Mouse (Mus musculus): ENCODE data around the gene Bcam. TPM values are rescaled to one million over a fixed set of nuclear protein-coding genes. Genes with fewer than 3 reads are reported as not detected.
A peak's percentile ranks its signal among the peaks of the same experiment; 100 is the strongest.

Bcam gene
- polyA plus RNA-seq, 1 experiment from 2014 or later, result 7.2 TPM

GRCm38 (mm10) chr7:19768251-19768650 lies 2.6 kb downstream of the Bcam start:
- H3K9ac ChIP-seq, result no peak overlapping the region
- ATAC-seq (ENCODE audit: low read depth), result no peak
- H3K36me3 ChIP-seq, result no peaks in the 10 kb centered on the region
- H3K4me1 ChIP-seq (replicated peaks), result peaks cover 23% of the 10 kb centered on the region
- 55% methylated on average over 14 of the region's 14 CpGs for WGBS (ENCODE audit: insufficient replicate concordance)
- no peak overlapping the region for H3K4me2 ChIP-seq
- H3K4me3 ChIP-seq (replicated peaks), result no peak overlapping the region
- no peak for DNase-seq
- no peak overlapping the region for H3K27ac ChIP-seq
- peaks cover 54% of the 10 kb centered on the region for H3K27me3 ChIP-seq
- H3K9me3 ChIP-seq (replicated peaks), result no peaks in the 10 kb centered on the region

DNA sequence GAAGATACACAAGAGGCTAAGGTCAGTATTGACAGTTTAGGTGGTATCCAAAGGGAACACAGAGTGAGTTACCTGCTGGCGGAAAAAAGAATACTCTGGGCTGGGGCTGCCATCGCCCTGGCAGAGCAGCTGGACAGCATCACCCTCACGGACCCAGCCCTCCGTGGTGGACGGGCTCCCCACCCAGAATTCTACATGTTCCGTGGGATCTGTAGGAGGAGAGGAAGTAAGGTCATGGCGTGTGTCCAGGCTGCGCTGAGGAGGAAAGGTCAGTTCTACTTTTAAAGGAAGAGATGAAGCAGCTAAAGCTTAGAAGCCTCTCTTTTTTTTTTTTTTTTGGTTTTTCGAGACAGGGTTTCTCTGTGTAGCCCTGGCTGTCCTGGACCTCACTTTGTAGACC lies 6.2 kb downstream of the Bcam start:
- Histone ChIP-seq H3K4me3 (replicated peaks) (no peak overlapping the region), H3K36me3 (no peaks in the 10 kb centered on the region), H3K27ac (no peak overlapping the region), H3K4me2 (no peak overlapping the region), H3K4me1 (replicated peaks) (peaks cover 6% of the 10 kb centered on the region), H3K9ac (no peak overlapping the region), H3K27me3 (peaks cover 25% of the 10 kb centered on the region), H3K9me3 (replicated peaks) (no peaks in the 10 kb centered on the region)
- 74% methylated on average over 9 of the region's 9 CpGs for WGBS (ENCODE audit: insufficient replicate concordance)
- ATAC-seq (ENCODE audit: low read depth) (no peak), DNase-seq (no peak)

DNA sequence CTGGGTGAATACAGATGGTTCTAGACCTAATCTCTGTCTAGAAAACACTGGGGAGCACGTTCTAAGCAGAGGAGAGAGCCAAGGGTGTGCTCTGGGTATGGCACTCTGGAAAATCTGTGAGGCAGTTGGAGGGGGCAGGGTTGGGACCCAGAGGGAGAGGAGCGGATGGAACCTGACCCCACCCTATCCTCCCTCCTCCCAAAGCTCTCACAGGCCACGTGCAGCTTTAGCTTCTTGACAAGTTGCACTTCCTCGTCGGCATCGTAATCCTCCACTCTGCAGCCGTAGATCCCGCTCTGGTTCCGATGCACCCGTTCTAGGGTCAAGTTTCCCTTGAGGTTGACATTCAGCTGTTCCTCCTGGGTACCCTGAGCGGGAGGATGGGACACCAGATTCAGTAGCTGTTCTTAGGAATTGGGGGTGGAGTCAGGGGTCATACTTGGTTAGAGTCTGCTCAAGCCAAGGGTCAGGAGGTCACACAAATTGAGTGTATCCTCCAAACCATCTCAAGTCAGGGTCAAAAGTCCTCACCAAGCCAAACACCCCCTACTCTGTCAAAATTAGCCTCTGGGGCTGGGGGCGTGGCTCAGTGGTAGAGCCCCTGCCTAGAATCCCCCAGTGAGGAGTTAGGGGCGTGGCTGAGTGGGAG lies 6.9 kb downstream of the Bcam start:
- ATAC-seq (ENCODE audit: low read depth) (no peak), DNase-seq (no peak)
- no peak overlapping the region for H3K9ac ChIP-seq
- no peaks in the 10 kb centered on the region for H3K36me3 ChIP-seq
- H3K27me3 ChIP-seq, result peaks cover 19% of the 10 kb centered on the region
- no peak overlapping the region for H3K4me2 ChIP-seq
- 66% methylated on average over 13 of the region's 13 CpGs for WGBS (ENCODE audit: insufficient replicate concordance)
- no peak overlapping the region for H3K4me3 ChIP-seq (replicated peaks)
- H3K27ac ChIP-seq, result no peak overlapping the region
- H3K9me3 ChIP-seq (replicated peaks), result no peaks in the 10 kb centered on the region
- 0 out of 2 replicates have a peak, but pooled peaks cover 2% of the 10 kb centered on the region for H3K4me1 ChIP-seq (replicated peaks)

- no peak overlapping the region for H3K27ac ChIP-seq
- no peaks in the 10 kb centered on the region for H3K9me3 ChIP-seq (replicated peaks)
- no peak overlapping the region for H3K9ac ChIP-seq
- no peak overlapping the region for H3K4me3 ChIP-seq (replicated peaks)
- H3K4me1 ChIP-seq (replicated peaks), result 0 out of 2 replicates have a peak, but pooled peaks cover 2% of the 10 kb centered on the region
- ATAC-seq (ENCODE audit: low read depth) (no peak), DNase-seq (no peak)
- 0 out of 2 replicates have a peak, but pooled peaks cover 8% of the 10 kb centered on the region for H3K27me3 ChIP-seq
- no peak overlapping the region for H3K4me2 ChIP-seq
- 74% methylated on average over 11 of the region's 11 CpGs for WGBS (ENCODE audit: insufficient replicate concordance)
- no peaks in the 10 kb centered on the region for H3K36me3 ChIP-seq
These were observed 8.5 kb downstream of the Bcam start for GRCm38 (mm10) chr7:19762283-19762682.

DNA sequence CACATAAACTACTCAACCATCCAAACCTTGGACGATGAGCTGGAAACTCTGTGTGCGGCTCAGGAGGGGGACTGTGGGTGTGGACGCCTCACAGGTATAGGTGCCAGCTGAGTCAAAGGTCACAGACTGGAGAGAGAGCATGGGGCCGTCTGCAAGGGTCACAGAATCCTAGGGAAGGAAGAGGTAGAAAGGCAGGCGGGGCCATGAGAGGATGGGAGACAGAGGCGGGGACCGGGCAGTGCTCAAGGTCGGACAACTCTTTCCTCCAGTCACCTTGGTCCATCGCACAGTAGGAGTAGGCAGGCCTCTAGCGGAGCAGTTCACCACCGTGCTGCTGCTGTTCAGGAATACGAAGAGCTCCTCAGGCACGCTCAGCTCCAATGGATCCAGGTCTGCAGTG lies 10.8 kb downstream of the Bcam start:
- H3K9me3 ChIP-seq (replicated peaks), result no peaks in the 10 kb centered on the region
- no peak for DNase-seq

GRCm38 (mm10) chr7:19758623-19759022 lies 12.2 kb downstream of the Bcam start:
- H3K27ac ChIP-seq, result no peak overlapping the region
- no peak overlapping the region for H3K4me3 ChIP-seq (replicated peaks)
- peaks cover 8% of the 10 kb centered on the region; the same call in 1 of the 2 replicates for H3K4me1 ChIP-seq (replicated peaks)
- no peaks in the 10 kb centered on the region for H3K36me3 ChIP-seq
- H3K27me3 ChIP-seq, result peaks cover 7% of the 10 kb centered on the region; the same call in 1 of the 2 replicates
- ATAC-seq (ENCODE audit: low read depth), result no peak
- no peak overlapping the region for H3K9ac ChIP-seq
- DNase-seq, result no peak
- no peak overlapping the region for H3K4me2 ChIP-seq
- 72% methylated on average over 13 of the region's 13 CpGs for WGBS (ENCODE audit: insufficient replicate concordance)
- no peaks in the 10 kb centered on the region for H3K9me3 ChIP-seq (replicated peaks)

More for the DNA sequence above, 10.8 kb downstream of the Bcam start:
- H3K4me1 ChIP-seq (replicated peaks), result peaks cover 8% of the 10 kb centered on the region; the same call in 1 of the 2 replicates
- ATAC-seq (ENCODE audit: low read depth), result no peak
- no peak overlapping the region for H3K27ac ChIP-seq
- no peak overlapping the region for H3K4me2 ChIP-seq
- H3K27me3 ChIP-seq, result peaks cover 7% of the 10 kb centered on the region; the same call in 1 of the 2 replicates
- 70% methylated on average over 13 of the region's 13 CpGs for WGBS (ENCODE audit: insufficient replicate concordance)
- no peak overlapping the region for H3K4me3 ChIP-seq (replicated peaks)
- no peaks in the 10 kb centered on the region for H3K36me3 ChIP-seq
- no peak overlapping the region for H3K9ac ChIP-seq

DNA sequence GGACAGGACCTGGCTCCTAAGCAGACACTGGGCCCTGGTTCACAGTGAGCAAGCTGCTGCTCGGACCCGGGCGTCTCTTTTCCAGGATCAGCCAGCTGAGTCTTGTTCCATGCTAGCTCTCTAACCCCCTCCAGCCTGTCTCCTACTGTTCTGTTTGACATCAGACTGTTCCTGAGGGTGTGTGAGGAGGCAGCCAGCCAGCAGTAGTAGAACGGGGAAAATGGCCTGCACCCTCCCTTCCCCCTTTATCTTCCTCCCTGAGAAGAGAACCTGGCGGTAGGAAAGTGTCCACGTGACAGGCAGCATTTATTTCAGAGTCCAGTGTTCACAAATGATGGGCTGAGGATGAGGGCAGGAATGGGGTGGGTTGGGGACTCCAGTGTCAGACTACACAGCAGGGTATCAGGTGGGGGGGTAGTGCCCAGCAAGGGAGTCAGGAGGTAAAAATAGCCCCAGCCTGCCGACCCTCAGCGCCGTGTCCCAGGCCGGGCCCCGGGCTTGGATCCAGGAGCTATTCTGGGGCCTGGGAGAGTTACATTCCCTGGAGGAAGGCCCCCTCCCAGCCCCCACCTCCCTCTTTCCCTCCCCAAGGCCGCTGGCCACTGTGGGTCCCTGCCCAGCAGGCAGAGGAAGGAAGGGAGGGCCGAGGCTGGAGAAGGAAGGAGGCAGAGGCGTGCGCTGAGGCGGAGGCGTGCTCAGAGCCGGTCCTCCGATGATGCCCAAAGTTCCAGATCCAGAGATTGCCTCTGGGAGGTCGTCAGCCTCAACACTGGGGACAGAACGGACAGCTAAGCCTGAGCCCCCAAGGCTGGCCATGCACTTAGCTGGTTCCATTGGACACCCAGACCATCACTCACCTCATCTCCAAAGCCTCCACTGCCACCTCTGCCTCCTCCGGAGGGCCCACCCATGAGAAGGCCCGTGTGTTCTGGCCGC lies 14.7 kb downstream of the Bcam start:
- Histone ChIP-seq H3K27me3 (peaks cover 7% of the 10 kb centered on the region; the same call in 1 of the 2 replicates), H3K4me1 (replicated peaks) (peaks cover 10% of the 10 kb centered on the region), H3K9me3 (replicated peaks) (no peaks in the 10 kb centered on the region), H3K4me3 (replicated peaks) (no peak overlapping the region), H3K9ac (no peak overlapping the region), H3K27ac (no peak overlapping the region), H3K4me2 (no peak overlapping the region), H3K36me3 (no peaks in the 10 kb centered on the region)
- DNase-seq (no peak), ATAC-seq (ENCODE audit: low read depth) (0 out of 2 replicates have a peak, but pooled peaks have one; percentile 21)
- 34% methylated on average over 24 of the region's 24 CpGs for WGBS (ENCODE audit: insufficient replicate concordance)

DNA sequence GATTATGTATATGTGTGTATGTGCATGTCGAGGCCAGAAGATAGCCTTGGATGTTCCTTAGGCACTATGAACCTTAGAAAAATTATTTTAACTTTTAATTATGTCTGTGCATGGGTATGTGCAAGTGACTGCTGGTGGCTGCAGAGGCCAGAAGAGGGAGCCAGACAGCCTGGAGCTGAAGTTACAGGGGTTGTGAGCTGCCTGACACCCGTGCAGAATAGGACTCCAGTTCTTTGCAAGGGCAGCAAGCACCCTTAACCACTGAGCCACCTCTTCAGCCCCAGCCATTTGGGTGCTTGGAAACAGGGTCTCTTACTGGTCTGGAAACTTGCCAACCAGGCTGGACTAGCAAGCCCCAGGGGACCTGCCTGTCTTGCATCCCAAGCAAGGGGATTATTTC lies 15.8 kb downstream of the Bcam start:
- no peaks in the 10 kb centered on the region for H3K36me3 ChIP-seq
- no peaks in the 10 kb centered on the region for H3K9me3 ChIP-seq (replicated peaks)
- no peak overlapping the region for H3K4me3 ChIP-seq (replicated peaks)
- ATAC-seq (ENCODE audit: low read depth) (no peak), DNase-seq (no peak)
- peaks cover 7% of the 10 kb centered on the region; the same call in 1 of the 2 replicates for H3K27me3 ChIP-seq
- H3K9ac ChIP-seq, result no peak overlapping the region
- H3K4me1 ChIP-seq (replicated peaks), result peaks cover 20% of the 10 kb centered on the region
- WGBS (ENCODE audit: insufficient replicate concordance), result 56% methylated on average over 2 of the region's 2 CpGs
- H3K27ac ChIP-seq, result no peak overlapping the region
- H3K4me2 ChIP-seq, result no peak overlapping the region

DNA sequence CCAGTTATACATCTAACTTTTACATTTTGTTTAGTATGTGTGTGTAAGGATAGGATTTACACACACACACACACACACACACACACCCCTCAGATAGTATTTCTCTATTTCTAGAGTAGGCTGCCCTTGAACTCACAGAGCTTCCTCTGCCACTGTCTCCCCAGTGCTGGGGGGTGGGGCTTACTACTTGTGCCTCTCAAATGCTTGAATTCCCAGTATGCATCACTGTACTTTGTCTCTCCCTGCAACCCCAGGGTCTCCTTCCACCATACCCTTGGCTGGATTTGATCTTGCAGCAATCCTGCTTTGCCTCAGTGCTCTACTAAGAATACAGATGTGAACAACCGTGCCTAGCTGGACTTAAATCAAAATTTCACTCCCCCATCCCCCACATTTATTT lies 16.8 kb downstream of the Bcam start:
- Histone ChIP-seq H3K27ac (no peak overlapping the region), H3K36me3 (no peaks in the 10 kb centered on the region), H3K9me3 (replicated peaks) (no peaks in the 10 kb centered on the region), H3K4me3 (replicated peaks) (no peak overlapping the region), H3K9ac (no peak overlapping the region), H3K27me3 (peaks cover 7% of the 10 kb centered on the region; the same call in 1 of the 2 replicates), H3K4me2 (no peak overlapping the region), H3K4me1 (replicated peaks) (peaks cover 30% of the 10 kb centered on the region)
- no peak for DNase-seq
- 61% methylated on average over 1 of the region's 1 CpGs for WGBS (ENCODE audit: insufficient replicate concordance)
- ATAC-seq (ENCODE audit: low read depth), result no peak

DNA sequence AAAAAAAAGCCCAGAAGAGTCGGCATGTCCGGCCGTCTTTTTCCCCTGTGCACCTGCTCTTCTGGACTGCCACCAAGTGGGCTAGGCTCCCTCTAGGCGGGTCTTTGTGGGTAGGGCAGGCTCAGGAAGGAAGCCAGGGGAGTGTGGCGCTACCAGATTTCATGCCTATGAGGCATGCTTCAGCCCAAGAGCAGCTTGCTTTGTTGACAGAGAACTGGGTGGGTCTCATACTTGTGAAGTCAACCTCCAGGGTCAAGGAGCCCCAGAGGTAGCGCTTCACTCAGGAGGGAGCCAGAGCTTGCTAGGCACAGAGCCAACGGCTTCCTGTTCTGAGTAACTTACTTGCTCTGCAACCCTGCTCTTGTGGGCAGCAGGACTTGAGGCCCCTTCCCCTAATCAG lies 17.2 kb downstream of the Bcam start:
- Histone ChIP-seq H3K4me3 (replicated peaks) (no peak overlapping the region), H3K9me3 (replicated peaks) (no peaks in the 10 kb centered on the region), H3K27ac (no peak overlapping the region), H3K36me3 (no peaks in the 10 kb centered on the region), H3K4me1 (replicated peaks) (peaks cover 35% of the 10 kb centered on the region), H3K27me3 (peaks cover 7% of the 10 kb centered on the region; the same call in 1 of the 2 replicates), H3K4me2 (no peak overlapping the region), H3K9ac (no peak overlapping the region)
- 38% methylated on average over 7 of the region's 7 CpGs for WGBS (ENCODE audit: insufficient replicate concordance)
- no peak for DNase-seq
- ATAC-seq (ENCODE audit: low read depth), result no peak

- DNase-seq, result no peak
- Histone ChIP-seq H3K4me1 (replicated peaks) (peaks cover 44% of the 10 kb centered on the region), H3K9ac (no peak overlapping the region), H3K36me3 (no peaks in the 10 kb centered on the region), H3K9me3 (replicated peaks) (no peaks in the 10 kb centered on the region), H3K27ac (no peak overlapping the region), H3K4me3 (replicated peaks) (no peak overlapping the region), H3K27me3 (peaks cover 7% of the 10 kb centered on the region; the same call in 1 of the 2 replicates), H3K4me2 (no peak overlapping the region)
- WGBS (ENCODE audit: insufficient replicate concordance), result 58% methylated on average over 8 of the region's 8 CpGs
- ATAC-seq (ENCODE audit: low read depth), result no peak
These were observed 18.2 kb downstream of the Bcam start for GRCm38 (mm10) chr7:19752652-19753051.

Measured in liver, embryonic 13.5 days (tissue).